Mouse (Mus musculus) forebrain, embryonic 15.5 days (tissue): ENCODE measurements around the gene C530008M17Rik. TPM values are rescaled to one million over a fixed set of nuclear protein-coding genes. Genes with fewer than 3 reads are reported as not detected.
A peak's percentile ranks its signal among the peaks of the same experiment; 100 is the strongest.

Source experiments
- ATAC-seq: fragments of 200-750 bp; cut with Nextera tagmentation; replicated peaks from 2 replicates; pipeline ENCODE4 v1.8.0; 2017; ENCODE audit warnings: mild to moderate bottlenecking, moderate TSS enrichment, moderate library complexity
- H3K27ac ChIP-seq: fragments of 300-500 bp; sonication (generic); replicated peaks from 2 replicates; pipeline ENCODE4 v1.5.1; 2015; ENCODE audit warnings: mild to moderate bottlenecking, inconsistent platforms
- H3K27me3 ChIP-seq: fragments of 300-500 bp; sonication (generic); 2 replicates; pipeline ENCODE4 v1.6.1; 2015; ENCODE audit warnings: inconsistent platforms
- H3K36me3 ChIP-seq: fragments of 300-500 bp; sonication (generic); 2 replicates; pipeline ENCODE4 v1.6.1; 2015; ENCODE audit warnings: mild to moderate bottlenecking, inconsistent platforms
- H3K4me1 ChIP-seq: fragments of 300-500 bp; sonication (generic); 2 replicates; pipeline ENCODE4 v1.6.1; 2015; ENCODE audit warnings: inconsistent platforms
- H3K4me2 ChIP-seq: fragments of 300-500 bp; sonication (generic); replicated peaks from 2 replicates; pipeline ENCODE4 v1.6.1; 2015; ENCODE audit warnings: mild to moderate bottlenecking, inconsistent platforms
- H3K4me3 ChIP-seq: fragments of 300-500 bp; sonication (generic); 2 replicates; pipeline ENCODE4 v1.5.1; 2015; ENCODE audit warnings: mild to moderate bottlenecking, inconsistent platforms
- H3K9ac ChIP-seq: fragments of 300-500 bp; sonication (generic); replicated peaks from 2 replicates; pipeline ENCODE4 v1.6.1; 2015; ENCODE audit warnings: mild to moderate bottlenecking, inconsistent platforms
- H3K9me3 ChIP-seq: fragments of 300-500 bp; sonication (generic); 2 replicates; pipeline ENCODE4 v1.6.1; 2016; ENCODE audit warnings: inconsistent platforms
- WGBS: fragments of 180-500 bp; shearing (Covaris S2); methylation state at CpG from one replicate; pipeline ENCODE4 v1.1.7; 2015; ENCODE audit warnings: mixed read lengths; 5-methylcytosine and 5-hydroxymethylcytosine counted together
- polyA plus RNA-seq: library from polyadenylated mRNA; unstranded; fragments of >200 nt; fragmentation: Nextera tagmentation; extraction: Ambion mirVana; gene quantifications from 2 replicates; pipeline ENCODE4 v1.2.1, GENCODE M21; 2015

Gene C530008M17Rik
- polyA plus RNA-seq, 1 experiment from 2014 or later = 84.9 TPM

DNA sequence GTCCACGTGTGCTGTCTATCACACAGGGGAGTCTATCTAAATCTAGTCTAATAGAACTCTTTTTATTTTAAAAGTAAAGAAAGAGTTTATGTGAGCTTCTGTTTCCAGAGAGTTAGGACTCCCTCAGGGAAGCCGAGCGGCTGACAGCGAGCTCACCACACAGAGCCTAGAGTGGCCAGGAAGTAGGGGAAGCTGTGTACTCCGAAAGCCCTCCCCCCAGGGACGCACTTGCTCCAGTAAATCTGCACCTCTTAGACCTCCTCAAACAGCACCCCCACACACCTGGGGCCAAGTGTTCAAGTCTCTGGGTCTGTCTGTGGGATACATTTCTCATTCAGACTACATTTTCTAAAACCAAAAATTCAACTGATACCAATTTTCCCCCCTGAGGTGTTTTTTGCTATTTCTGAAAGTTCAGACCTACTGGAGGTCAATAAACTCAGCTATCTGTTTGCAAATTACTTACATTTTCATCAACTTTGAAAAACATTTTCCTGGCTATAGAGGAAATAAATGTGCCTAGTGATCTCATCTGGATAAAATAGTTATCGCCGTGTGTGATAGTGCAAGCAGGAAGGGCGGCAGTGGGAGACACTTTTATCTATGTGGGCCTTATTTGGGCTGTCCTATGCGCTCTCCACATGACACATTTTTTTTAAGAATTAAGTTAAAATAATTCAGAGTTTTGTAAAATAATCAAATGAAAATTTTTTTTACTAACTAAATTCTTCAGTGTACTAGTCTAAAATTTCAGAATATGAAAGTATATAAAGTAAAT lies 11.0 kb upstream of the C530008M17Rik start:
- Histone ChIP-seq H3K4me1 (no peaks in the 10 kb centered on the region), H3K27me3 (no peaks in the 10 kb centered on the region), H3K36me3 (peaks cover 26% of the 10 kb centered on the region), H3K9ac (no peak overlapping the region), H3K9me3 (no peaks in the 10 kb centered on the region), H3K27ac (no peak overlapping the region), H3K4me2 (no peak overlapping the region), H3K4me3 (no peak overlapping the region)
- no peak for ATAC-seq
- 93% methylated on average over 10 of the region's 10 CpGs for WGBS

DNA sequence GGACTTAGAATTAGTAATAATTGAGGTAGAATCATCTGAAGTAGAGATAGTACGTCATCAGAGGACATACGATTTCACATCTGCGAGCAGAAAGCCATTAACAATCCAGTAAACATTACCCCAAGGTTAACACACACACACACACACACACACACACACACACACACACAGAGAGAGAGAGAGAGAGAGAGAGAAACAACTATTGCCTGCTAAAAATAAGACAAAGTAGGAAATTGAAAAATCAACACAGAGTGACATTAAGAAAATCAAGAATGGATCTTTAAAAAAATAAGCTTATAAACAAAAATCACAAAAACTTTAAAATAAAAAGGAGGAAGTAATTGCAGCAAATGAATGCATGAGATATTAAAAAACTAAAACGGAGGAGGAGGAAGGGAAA lies 6.4 kb upstream of the C530008M17Rik start:
- ATAC-seq = no peak
- Histone ChIP-seq H3K9me3 (no peaks in the 10 kb centered on the region), H3K4me2 (no peak overlapping the region), H3K27ac (no peak overlapping the region), H3K9ac (no peak overlapping the region), H3K27me3 (no peaks in the 10 kb centered on the region), H3K4me3 (no peak overlapping the region), H3K4me1 (no peaks in the 10 kb centered on the region), H3K36me3 (no peaks in the 10 kb centered on the region)
- 79% methylated on average over 4 of the region's 4 CpGs for WGBS

DNA sequence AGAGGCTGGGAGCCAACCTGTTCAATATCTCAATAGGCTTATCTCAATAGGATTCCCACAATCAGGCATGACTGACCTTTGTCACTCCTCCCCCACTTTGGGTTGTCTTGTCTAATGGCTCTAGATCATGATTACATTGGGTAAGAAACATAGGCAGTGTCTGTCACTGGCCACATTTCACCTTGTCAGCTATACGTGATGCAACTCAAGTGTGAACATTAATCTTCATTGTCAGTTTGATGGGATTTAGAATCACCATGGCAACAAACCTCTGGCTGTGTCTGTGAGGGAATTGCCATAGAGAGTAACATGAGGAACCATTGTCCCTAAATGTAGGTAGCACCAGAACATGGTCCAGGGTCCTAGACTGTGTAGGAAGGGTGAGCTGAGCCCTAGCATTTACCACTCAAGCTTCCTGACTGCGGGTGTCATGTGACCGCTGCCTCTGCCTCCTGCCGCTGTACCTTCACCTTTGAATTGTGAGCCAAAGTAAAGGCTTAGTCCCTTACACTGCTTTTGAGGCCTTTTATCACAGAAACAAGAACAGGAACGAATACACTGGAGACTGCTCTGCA lies 5.1 kb upstream of the C530008M17Rik start:
- no peaks in the 10 kb centered on the region for H3K36me3 ChIP-seq
- no peak overlapping the region for H3K9ac ChIP-seq
- H3K4me3 ChIP-seq = no peak overlapping the region
- 55% methylated on average over 5 of the region's 5 CpGs for WGBS
- ATAC-seq = peak; percentile 32; the same call in 1 of the 2 replicates
- H3K4me2 ChIP-seq = no peak overlapping the region
- H3K27me3 ChIP-seq = no peaks in the 10 kb centered on the region
- no peak overlapping the region for H3K27ac ChIP-seq
- no peaks in the 10 kb centered on the region for H3K4me1 ChIP-seq
- no peaks in the 10 kb centered on the region for H3K9me3 ChIP-seq

DNA sequence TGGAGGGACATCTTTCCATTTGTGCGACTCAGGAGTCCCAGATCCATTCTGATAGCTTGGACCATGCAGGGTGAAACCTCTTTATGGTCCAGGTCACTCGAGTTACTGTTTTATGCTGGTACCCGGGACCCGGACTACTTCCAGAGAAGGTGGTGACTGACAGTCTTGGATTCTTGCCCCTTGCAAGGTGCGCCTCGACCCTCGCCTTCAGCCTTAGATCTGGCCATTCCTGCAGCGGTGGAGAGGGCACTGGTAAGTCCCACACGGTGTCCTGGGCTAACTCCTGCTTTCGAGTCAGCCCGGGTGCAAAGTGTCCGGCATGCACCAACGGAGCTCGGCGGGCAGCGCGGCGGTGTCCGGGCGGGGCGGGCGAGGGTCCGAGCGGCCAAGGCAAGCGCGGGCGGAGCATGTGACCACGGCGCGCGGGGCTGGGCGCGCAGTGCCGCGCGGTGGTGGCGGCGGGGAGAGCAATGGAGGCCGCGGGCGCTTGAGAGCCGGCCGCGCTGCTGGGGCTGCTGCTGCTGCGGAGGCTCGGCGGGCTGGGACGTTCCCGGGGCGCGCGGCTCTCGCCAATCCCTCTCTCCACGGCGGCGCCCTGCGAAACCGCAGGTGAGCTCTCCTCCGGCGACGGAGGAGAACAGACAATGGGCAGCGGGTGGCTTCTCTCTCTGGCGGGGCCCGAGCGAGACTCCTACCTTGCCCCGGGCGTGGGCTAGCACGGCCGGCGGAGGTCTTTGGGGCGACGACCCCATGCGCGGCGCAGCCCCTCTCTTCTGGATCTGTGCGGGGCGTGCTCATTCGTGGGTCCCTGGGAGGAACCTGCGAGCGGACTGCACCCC lies 1.2 kb downstream of the C530008M17Rik start:
- H3K4me2 ChIP-seq = peak overlapping the region; percentile 59
- H3K4me3 ChIP-seq = peak overlapping the region; percentile 87
- peak overlapping the region; percentile 98 for H3K9ac ChIP-seq
- no peaks in the 10 kb centered on the region for H3K9me3 ChIP-seq
- H3K4me1 ChIP-seq = peaks cover 32% of the 10 kb centered on the region
- H3K27ac ChIP-seq = peak overlapping the region; percentile 98
- H3K27me3 ChIP-seq = no peaks in the 10 kb centered on the region
- ATAC-seq = peak; percentile 95
- WGBS = under 1% methylated on average over 76 of the region's 80 CpGs
- 0 out of 2 replicates have a peak, but pooled peaks cover 2% of the 10 kb centered on the region for H3K36me3 ChIP-seq

DNA sequence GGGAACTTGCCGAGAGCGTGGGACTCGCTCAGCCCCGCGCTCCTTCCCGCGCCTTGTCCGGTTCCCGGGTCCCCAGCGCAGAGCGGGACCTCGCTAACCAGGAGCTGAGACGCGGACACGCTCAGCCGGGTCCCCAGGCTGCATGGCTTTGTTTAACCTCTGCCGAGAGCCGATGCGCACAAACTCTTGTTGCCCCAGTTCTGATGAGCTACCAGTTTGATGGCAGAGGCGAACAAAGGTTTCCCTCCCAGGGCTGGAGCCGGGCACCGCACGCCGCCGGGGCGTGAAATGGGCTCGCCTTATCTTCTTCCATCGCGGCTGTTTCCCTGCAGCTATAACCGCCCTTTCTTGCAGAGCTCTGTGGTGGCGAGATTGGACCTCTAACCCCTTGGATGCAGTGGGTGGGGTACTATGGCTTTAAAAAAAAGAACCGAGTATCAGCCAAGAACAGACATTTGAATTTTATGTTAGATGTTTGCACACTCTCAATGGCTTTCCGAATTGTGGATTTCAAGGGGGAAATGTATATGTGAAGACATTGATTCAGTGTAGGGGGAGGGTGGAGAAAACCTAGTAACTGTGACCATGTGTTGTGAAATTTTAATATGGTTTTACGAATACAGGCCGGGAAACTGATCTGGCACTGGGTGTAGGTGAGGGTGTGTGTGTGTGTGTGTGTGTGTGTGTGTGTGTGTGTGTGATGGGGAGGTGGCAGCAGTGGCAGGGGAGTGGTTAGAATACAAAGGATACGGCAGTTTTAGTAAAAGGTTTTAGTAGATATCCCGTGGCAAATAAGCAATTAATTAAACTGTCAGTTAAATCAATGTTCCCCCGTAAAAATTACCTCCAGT lies 2.0 kb downstream of the C530008M17Rik start:
- peak overlapping the region; percentile 98 for H3K9ac ChIP-seq
- peak overlapping the region; percentile 87 for H3K4me3 ChIP-seq
- peak overlapping the region; percentile 98 for H3K27ac ChIP-seq
- under 1% methylated on average over 38 of the region's 38 CpGs for WGBS
- H3K4me1 ChIP-seq = peaks cover 33% of the 10 kb centered on the region
- no peaks in the 10 kb centered on the region for H3K27me3 ChIP-seq
- no peaks in the 10 kb centered on the region for H3K9me3 ChIP-seq
- H3K4me2 ChIP-seq = peak overlapping the region; percentile 59
- ATAC-seq = peak; percentile 69
- 0 out of 2 replicates have a peak, but pooled peaks cover 2% of the 10 kb centered on the region for H3K36me3 ChIP-seq

DNA sequence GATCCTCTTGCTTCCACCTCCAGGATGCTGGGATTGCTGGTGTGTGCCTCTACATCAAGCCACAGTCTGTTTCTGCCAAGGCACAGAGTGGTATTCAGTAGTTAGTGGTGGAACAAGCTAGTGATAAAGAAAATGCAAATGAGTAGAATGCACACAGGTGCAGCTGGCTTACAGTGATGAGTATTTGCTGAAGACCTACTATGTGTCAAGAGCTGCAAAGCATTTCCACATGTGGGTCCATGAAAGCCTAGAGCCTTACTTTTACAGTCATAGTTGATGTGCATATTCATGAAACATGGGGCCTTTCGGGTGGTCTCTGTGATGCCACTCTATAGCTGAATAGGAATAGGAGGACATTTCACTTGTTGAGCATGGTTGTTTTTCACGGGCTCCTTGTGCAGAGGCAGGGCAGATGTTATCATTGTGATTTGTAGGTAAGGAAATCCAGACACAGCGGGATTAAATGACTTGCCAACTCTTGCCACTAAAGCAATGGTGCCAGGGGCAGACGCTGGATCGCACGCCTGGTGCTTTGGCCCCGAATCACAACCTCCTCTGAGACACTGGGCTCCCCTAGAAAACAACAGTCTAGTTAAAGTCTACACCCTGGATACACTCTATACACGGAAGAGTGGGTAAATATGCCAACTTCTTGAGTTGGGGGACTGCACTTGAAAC lies 3.8 kb downstream of the C530008M17Rik start:
- H3K4me3 ChIP-seq = no peak overlapping the region
- no peak for ATAC-seq
- 73% methylated on average over 8 of the region's 8 CpGs for WGBS
- H3K27me3 ChIP-seq = no peaks in the 10 kb centered on the region
- H3K9me3 ChIP-seq = no peaks in the 10 kb centered on the region
- H3K9ac ChIP-seq = no peak overlapping the region
- H3K4me2 ChIP-seq = peak overlapping the region; percentile 59; the same call in 1 of the 2 replicates
- no peak overlapping the region for H3K27ac ChIP-seq
- H3K4me1 ChIP-seq = peaks cover 40% of the 10 kb centered on the region
- H3K36me3 ChIP-seq = 0 out of 2 replicates have a peak, but pooled peaks cover 2% of the 10 kb centered on the region

DNA sequence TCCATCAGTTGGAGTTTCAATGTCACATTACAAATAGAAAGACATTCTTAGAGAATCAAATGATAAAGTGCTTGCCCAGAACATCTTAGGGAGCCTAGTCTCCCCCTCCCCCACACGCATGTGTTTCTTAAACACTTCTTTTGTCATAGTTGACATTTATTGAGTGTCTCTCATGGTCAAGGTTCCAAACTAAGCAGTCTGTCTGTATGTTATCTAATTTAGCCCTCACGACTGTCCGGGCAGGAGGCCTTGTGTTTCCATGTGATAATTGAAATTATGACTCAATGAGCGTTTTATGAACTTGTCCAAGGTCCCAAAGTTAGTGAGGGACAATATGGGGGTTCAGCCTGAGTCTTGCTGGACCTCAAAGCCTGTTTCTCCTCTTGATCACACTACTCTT lies 5.0 kb downstream of the C530008M17Rik start:
- Histone ChIP-seq H3K4me2 (no peak overlapping the region), H3K27me3 (no peaks in the 10 kb centered on the region), H3K9me3 (no peaks in the 10 kb centered on the region), H3K9ac (no peak overlapping the region), H3K4me1 (peaks cover 47% of the 10 kb centered on the region), H3K4me3 (no peak overlapping the region), H3K27ac (no peak overlapping the region), H3K36me3 (0 out of 2 replicates have a peak, but pooled peaks cover 2% of the 10 kb centered on the region)
- 86% methylated on average over 4 of the region's 4 CpGs for WGBS
- no peak for ATAC-seq

DNA sequence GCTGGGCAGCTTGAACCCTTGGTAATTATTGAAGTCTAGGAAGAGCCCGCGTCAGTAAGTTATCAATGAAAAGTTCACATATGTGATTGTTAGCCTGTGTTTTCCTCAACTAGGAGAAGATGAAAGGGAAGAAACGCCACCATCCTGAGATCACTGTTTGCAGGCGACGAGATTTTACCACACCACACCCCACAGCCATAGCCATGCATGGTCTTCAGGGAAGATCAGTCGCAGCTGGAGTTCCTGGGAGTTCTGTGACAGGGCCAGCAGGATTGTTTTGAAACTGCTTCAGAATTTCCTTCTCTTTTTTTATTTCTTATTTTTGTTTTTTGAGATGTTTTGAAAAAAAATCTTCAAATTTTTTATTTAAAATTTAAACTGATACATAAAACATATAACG lies 8.6 kb downstream of the C530008M17Rik start:
- no peak overlapping the region for H3K9ac ChIP-seq

DNA sequence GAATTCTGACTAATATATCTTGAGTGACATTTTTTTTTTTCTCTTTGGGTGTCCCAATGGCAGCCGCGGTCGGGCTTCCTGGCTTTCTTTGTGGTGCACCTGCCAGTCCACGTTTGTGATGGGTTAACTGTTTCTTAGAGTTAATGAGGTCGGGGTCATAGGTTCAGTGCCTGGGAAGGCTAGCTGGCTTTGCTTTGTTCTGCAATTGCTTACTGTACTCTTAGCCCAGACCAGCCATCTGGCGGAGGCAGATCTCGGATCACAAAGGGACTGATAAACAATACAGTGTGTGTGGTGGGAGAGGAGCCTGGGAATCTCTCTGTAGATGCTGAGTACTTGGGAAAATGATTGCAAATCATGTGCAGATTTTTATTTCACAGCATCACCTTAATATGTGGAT lies 9.1 kb downstream of the C530008M17Rik start:
- peaks cover 32% of the 10 kb centered on the region for H3K4me1 ChIP-seq
- H3K4me3 ChIP-seq = no peak overlapping the region
- H3K9ac ChIP-seq = no peak overlapping the region
- no peaks in the 10 kb centered on the region for H3K27me3 ChIP-seq
- 18% methylated on average over 7 of the region's 7 CpGs for WGBS
- peak overlapping the region; percentile 78 for H3K27ac ChIP-seq
- no peak overlapping the region; the same call in 1 of the 2 replicates for H3K4me2 ChIP-seq
- H3K36me3 ChIP-seq = no peaks in the 10 kb centered on the region
- ATAC-seq = peak; percentile 73
- no peaks in the 10 kb centered on the region for H3K9me3 ChIP-seq

More for the DNA sequence above, 8.6 kb downstream of the C530008M17Rik start:
- no peaks in the 10 kb centered on the region for H3K9me3 ChIP-seq
- no peak overlapping the region for H3K4me2 ChIP-seq
- H3K36me3 ChIP-seq = 0 out of 2 replicates have a peak, but pooled peaks cover 2% of the 10 kb centered on the region
- H3K4me1 ChIP-seq = peaks cover 37% of the 10 kb centered on the region
- 70% methylated on average over 7 of the region's 7 CpGs for WGBS
- no peak overlapping the region for H3K4me3 ChIP-seq
- peak overlapping the region; percentile 32 for H3K27ac ChIP-seq
- ATAC-seq = no peak
- H3K27me3 ChIP-seq = no peaks in the 10 kb centered on the region

DNA sequence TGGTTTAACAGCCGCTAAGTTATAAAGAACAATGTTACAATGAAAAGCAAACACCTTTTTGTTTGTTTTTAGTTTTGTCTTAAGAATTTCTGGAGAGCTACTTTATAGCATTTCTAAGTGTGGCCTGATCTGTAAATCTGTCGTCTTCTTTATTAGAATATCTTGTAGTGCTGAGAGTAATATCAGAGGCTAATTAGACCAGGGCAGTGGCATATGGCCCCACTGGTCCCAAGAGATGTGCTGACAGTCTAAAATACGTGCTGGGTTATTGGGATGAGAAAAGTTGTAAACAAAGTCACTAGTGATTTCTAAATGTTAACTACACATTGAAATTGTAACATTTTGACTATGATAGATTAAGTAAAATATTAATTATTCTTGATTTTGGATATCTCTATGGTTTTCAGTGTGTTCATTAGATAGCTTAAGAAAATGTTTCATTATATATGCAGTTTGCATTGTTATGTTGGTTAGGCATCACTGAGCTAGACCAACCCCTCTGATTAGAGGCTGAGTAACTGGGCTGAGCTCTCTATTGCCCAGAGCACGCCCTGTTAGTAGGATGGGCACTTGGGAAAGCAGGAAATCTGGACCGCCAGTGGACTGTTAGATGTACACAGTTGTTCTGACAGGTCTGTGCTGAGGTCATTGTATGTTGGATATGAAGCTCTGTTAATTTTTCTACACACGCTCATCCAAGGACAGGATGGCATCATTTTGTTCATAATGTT lies 9.9 kb downstream of the C530008M17Rik start:
- no peak for ATAC-seq
- H3K9me3 ChIP-seq = no peaks in the 10 kb centered on the region
- no peaks in the 10 kb centered on the region for H3K36me3 ChIP-seq
- H3K4me2 ChIP-seq = no peak overlapping the region
- 77% methylated on average over 6 of the region's 6 CpGs for WGBS
- peaks cover 27% of the 10 kb centered on the region for H3K4me1 ChIP-seq
- peak overlapping the region; percentile 78 for H3K27ac ChIP-seq
- H3K4me3 ChIP-seq = no peak overlapping the region
- no peak overlapping the region for H3K9ac ChIP-seq
- H3K27me3 ChIP-seq = no peaks in the 10 kb centered on the region
